Mouse (Mus musculus) cerebellum, adult (tissue): ENCODE results near the gene Vwa5b2.

Source experiments
- ATAC-seq: cut with Nextera tagmentation; 2 replicates; pipeline ENCODE4 v1.9.2; 2017; ENCODE audit warnings: mild to moderate bottlenecking, moderate library complexity, mixed read lengths; ENCODE audit not compliant: insufficient number of reproducible peaks, low FRiP score, low TSS enrichment

Vwa5b2 gene

DNA sequence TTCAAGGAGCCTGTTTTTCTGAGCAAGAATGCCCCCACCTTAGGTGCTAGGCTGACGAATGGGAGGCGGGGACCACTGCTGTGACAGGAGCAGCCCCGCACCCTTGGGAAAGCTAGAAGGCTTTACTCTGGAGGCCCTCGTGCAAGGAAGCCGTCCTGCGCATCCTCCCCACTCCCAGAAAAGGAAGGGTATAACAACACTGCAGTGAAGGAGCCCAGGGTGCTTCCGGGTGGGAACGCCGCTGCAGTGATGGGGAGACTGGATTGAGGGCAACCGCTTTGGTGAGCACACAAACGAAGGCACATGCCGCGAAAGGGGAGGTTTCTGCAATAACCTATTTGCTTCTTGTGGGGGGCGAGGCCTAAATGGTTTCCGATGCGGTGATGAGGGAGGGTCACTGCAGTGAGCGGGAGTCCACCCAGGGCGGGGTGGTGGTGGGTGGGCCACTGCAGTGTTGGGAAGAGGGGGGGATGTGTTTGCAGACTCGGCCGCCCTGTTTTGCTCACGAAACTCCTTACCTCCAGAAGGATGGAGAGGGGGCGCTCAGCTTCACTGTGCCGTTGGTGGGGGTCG lies at the start of gene Vwa5b2:
Gene Vwa5b2, plus strand, starts transcription at position 106 of the 573 bp plus-strand sequence.
- no peak for ATAC-seq

DNA sequence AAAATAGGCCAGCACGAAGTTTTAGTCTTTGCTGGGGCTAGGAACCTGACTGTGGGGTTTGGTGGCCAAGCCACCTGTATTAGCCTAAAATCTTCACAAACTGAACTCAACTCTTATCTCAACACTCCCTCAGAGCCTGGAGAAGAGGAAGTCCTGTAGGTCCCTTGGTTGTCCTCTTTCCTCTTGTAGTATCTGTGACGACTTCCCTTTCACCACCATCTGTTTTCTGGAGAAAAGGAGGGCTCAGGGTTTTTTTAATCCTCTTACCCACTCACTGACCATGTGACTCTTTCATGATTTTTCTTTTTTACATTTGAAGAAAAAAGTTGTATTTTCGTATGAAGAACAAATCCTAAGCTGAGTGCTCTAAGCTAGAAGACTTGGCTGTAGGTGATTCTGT lies 49.6 kb upstream of the Vwa5b2 start:
- ATAC-seq = no peak

DNA sequence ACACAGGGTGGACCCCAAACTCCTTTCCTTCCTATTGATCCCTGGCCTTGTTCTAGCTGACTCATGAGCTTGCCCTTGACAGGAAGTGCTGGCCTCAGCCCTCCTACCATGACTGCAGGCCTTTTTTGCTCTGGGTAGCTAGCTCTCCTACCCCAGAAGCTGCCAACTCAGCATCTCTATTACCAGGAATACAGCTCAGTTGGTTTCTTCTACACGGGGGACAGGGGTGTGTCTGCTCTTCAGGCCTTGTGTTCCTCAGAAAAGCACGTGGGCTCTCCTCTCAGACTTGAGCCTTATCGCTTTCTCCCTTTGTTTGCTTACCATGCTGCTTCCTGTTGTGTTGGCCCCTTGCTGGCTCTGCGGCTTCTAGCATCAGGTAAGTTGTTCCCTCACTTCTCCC lies 48.8 kb upstream of the Vwa5b2 start:
- ATAC-seq = no peak

DNA sequence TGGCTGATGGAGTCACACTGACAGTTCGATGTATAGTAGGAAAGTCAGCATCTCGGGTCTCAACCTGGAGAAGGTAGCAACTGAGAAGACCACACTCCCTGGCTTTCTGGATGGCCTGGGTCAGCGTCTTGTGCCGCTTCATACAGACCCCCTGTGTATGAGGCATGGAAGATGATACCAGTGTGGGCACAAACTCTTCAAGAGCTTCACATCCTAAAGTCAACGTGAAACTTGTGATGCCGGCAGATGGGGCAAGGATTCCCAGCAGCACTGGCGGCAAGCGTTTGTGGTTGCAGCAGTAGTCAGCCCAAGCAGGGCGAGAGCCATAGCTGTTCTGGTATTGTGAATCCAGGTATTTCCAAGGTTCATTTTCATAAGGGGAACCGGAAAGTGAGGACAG lies 43.6 kb upstream of the Vwa5b2 start:
- ATAC-seq = no peak

DNA sequence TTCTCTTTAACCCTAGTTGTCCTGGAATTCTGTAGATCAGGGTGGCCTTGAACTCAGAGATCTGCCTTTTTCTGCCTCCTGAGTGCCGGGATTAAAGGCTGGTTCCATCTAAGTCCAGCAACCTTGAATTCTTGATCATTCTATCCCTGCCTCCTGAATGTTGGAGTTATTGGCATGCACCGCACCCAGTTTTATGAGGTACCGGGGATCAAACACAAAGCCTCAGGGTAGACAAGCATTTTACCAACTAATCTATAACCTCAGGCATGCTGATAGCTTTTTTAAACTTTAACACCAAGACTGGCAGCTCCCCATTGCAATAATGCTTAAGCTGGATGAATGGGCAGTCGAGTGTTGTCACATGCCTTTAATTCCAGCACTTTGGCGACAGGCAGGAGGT lies 41.8 kb upstream of the Vwa5b2 start:
- no peak for ATAC-seq

DNA sequence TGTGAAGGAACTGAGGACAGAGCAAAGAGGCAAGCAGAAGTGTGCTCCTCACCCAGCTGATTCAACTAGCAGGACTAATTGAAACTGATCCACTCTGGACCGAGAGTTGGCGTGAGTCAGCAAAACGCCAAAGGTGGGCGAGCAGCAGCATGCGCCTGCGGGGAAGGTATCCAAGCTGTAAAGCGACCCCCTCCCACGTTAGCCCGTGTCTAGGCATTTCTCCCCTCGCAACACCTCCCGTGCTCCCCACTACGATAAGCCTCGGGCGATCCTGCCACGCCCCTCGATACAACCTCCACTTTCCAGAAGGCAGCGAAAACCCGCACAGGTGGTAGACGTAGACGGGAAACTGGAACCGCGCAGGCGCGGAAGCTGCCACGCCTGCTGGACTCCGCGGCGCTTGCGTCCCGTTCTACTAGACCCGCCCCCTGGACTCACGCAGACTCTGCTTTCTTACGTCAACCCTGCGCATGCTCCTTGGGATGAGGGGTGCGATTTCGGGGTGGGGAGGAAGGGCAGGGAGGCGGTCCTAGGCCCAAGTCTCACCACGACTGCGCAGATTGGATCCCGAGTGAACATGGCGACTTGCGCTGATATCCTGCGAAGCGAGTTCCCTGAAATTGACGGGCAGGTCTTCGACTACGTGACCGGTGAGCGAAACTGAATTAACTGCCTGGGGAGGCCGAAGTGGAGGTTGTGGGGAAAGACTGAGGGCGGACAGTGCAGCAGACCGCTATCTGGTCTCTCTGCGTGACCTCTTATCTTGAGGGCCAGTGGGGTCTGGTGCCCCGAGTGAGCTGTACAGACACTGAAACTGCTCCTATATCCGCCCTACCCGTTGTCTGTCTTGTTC lies 40.9 kb upstream of the Vwa5b2 start, which contains the start of gene Abcf3:
Gene Abcf3, plus strand, starts transcription at position 482 of the 853 bp plus-strand sequence.
- ATAC-seq = peak; percentile 96

DNA sequence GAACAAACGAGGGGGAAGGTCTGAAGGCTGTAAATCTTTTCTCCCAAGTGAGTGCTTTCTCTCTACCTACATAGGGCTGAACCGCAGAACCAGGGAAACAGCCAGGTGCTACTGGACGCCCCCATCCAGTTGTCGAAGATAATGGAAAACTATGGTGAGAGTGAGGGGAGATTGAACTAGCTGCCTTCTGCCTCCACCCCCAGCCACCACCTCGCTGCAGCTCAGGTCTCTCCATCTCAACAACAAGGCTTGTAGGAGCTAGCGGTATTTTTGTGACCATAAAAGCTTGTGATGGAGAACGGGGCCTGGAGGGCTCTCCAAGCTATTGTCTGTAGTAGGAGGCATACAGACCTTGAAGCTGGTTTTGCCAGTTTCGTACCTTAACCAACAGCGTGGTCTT lies 40.1 kb upstream of the Vwa5b2 start:
- ATAC-seq = no peak

DNA sequence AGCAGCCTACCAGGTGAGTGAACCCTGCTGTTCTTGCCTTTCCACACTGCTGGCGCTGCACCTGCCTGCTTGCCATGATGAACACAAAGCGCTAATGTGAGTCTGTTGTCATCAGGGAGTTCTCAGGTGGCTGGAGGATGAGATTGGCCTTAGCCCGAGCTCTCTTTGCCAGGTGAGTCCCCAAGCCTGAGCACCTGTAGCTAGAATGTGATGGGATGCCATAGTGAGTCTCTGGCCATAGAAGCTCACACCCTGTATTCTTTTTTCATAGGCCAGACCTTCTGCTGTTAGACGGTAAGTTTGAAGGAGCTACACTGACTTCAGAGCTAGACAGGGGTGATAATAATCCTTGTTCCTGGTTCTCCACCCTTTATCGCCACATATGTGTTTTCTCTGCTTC lies 37.6 kb upstream of the Vwa5b2 start:
- ATAC-seq = no peak

DNA sequence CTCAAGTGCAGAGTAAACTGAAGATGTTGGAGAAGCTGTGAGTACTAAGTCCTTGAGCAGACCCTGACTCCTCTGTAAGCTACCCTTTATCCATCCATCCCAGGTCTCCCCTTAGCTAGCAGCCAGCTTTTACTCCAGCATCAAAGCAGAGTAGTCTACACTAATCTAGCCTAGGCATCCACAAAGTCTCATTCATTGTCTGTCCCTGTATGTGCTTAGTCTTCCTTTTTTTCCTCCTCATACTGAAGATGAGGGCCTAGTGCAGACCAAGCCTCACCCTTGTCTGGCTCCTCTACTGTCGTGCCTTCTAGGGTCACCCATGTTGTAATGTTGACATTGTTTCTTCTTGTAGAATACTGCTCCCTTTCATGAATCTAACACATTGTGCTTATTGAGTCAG lies 36.7 kb upstream of the Vwa5b2 start:
- ATAC-seq = no peak

DNA sequence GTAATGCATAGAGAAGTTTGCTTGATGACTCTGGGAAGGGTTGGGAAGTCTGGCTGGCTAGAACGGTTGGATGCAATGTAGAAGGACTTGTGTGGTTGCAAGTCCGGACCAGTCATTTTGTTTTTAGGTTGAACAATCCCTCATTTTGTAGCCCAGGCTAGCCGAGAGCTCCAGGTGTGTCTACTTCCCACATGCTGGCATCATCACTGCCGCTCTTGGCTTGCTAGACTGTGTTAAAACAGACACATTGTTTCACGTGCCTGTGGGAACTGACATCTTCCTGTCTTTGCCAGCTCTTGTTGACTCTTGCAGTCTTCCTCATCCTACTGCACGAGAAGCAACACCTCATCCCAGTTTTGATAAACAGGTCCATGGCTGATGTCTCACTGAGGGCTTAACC lies 34.3 kb upstream of the Vwa5b2 start:
- no peak for ATAC-seq

DNA sequence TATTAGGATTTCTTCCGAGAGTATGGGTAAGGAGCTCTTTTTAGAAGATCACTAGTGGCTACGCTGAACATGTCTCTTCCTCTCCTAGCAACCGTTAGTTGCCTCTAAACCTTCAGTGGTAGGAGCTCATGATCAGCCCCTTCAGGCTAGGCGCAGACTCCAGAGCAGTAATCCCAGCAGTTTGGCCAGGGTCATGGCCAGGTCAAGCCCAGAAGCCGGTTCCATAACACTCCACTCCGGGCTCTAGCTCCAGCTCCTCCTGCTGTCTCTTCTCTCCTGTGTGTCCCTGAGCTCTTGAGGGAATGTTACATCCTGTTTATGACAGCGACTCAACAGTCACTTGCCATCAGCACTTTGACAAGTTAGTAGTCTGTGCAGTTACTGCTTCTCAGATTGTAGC lies 31.9 kb upstream of the Vwa5b2 start:
- ATAC-seq = no peak

DNA sequence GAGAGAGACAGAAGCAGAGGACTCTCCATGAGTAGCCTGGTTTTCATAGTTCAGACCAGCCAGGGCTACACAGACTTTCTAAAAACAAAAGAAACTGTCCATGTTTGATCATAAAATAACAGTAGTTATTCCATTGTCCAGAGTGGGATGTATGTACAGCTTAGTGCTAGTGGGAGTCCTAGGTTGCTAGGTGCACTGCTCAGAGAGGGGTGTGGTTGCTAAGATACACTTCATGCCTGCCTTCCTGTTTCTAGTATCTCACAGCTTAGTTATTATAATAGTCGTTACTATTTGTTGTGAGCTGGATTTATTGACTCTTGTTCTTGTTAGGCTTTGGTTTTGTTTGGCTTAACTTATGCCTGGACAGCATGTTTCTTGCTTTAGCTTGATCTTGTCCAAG lies 24.2 kb upstream of the Vwa5b2 start:
- ATAC-seq = no peak

DNA sequence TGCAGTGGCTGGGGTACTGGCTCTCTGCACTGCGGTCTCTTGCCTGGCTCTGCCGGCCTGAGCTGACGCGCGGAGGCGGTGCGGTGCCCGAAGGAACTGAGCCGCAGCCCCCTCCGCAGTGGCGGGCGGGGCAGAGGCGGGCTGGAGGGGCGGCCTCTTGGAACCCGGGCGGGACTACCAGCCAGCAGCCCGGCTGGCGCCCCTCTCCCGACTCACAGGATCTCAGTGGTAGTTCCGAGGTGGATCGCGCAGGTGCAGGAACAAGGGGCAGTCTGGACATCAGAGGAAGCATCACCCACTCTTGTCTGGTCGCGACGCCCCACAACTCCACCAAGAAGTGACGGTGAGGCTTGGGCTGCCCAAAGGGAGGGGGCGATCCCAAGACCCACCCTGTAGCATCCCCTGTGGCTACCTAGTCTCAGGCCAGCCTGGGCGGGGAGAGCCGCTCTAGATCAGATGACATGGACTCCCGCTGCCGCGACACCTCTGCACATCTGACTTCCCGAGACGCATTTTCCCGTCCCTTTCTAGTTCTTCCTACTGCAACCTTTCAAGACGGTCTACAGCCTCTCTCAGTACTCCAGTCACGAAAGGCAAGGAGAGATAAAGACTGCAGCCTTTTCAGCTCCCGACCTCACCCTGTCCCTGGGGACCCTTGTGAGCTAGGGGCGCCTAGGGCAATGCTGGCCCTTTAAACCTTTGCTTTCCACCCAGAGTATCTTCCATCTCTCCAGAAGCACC lies 838 bp downstream of the Vwa5b2 start:
- peak; percentile 77 for ATAC-seq

DNA sequence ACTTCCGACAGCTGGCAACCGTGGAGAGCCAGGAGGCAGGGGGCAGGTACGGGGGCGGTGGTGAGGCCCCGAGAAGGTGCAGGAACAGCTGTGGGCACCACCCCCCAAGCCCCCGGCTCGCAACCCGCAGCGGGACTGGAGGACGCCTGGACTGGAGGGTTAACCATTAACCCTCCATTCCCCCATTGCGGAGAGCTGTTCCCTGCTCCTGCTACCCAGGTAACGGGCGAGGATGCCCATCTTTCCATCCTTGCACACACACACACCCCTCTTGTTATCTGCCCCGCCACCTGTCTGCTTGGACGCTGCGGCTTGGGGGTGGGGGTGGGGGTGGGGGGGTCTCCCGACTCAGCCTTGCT lies 1.4 kb downstream of the Vwa5b2 start:
- ATAC-seq = no peak

DNA sequence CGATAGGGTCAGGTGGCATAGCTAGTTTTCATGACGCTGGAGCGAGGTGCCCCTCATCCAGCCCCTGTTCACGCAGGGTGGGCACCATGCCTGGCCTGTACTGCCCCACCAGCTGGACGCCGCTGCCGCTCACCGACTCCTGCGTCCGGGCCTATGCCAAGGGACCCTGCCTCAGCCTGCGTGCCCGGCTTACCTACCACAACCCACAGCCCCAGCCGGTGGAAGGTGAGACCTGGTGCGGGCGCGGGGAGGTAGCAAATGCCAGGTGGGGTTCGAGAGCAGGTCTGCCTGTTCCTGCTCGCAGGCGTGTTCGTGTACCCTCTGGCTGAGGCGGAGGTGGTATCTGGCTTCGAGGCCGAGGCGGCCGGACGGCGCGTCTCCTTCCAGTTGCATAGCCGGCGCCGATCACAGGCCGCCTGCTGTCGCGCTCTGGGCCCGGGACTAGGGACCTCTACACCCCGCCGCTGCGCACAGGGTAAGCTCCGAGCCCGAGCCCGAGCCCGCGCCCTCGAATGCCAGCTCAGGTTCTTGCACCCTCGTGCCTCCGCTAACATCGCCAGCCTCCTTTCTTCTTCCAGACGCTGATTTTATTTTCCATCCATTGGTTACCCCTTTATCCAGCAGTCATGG lies 1.9 kb downstream of the Vwa5b2 start:
- no peak for ATAC-seq

DNA sequence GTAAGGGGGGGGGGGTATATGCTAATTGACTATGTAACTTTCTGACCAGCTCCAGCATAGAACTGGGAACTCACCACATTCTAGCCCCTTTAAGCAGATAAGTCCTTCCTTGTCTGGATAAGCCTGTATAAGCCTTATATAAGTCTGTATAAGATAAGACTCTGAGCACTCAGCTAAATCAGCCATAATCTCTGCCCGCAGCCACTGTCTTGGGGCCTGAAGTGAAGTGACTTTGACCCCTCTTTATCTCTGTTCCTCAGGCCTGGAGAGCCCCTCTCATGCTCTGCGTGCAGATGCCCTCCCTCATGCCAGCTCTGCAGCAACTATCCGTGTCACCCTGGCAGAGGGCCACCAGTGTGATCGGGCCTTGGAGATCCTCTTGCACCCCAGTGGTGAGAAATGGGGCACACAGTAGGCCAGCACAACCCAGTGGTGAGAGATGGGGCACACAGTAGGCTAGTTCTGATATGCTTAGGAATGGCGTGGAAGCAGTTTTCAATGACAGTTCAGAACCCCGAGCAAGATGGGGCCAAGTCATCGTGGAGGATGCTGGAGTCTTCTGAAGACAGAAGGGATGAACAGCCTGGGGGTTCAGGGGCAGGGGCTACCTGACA lies 5.9 kb downstream of the Vwa5b2 start:
- no peak for ATAC-seq

DNA sequence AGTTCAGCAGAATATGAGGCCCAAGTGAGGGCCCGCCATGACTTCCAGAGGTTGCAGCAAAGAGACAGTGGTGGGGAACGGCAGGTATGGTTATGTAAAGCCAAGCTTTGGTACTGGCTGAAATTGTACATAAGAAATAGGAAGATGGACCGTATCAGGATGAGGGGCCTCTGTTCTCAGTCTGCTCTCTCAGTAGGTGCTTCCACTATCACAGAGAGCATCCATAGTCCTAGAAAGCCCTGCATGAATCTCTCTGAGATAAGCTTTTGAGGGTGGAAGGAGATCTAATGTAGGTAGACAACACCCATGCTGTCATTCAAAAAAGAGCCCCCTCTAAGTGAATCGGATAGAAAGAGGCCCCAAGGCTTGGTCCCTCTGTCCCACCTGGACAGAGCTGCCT lies 6.5 kb downstream of the Vwa5b2 start:
- ATAC-seq = no peak

DNA sequence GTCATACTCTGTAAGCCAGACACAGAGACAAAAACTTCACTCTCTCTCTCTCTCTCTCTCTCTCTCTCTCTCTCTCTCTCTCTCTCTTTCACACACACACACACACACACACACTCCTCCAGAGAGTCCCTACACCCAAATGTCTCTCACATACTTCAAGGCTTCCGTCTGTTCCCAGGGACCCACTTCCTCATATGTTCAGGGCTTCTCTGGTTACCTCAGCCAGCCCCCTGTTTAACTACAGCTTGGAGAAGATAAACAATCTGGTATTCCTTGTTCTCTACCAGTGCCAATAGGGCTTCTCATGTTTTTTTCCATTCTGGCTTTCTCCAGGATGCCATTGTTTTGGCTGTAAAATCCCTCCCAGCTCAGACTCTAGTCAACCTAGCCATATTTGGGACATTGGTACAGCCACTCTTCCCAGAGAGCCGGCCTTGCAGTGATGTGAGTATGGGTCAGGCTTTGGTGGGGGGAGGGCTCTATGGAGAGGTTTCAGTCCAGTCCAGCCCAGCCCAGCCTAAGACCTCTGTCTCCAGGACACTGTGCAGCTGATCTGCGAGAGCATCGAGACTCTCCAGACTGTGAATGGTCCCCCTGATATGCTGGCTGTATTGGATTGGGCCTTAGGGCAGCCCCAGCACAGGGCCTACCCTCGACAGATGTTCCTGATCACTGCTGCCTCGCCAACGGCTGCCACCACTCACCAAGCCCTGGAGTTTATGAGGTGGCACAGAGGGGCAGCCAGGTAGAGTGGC lies 7.6 kb downstream of the Vwa5b2 start:
- ATAC-seq = no peak

DNA sequence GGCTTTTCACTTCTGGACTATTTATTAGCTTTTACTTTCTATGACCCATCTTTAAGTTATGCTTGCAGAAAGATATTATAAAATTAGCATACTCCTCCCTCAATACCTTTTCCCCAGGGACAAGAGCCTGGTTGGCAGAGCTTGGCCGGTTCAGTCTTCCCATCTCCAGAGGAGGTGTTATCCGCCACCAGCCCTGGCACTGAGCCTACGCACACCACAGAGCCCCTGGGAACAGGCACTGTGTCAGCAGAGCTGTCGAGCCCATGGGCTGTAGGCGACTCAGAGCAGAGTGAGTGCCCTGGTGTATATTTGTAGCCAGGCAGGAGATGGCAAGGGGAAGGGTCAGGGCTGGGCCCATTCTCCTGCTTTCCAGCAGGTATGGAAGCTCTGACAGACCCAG lies 11.2 kb downstream of the Vwa5b2 start:
- no peak for ATAC-seq

DNA sequence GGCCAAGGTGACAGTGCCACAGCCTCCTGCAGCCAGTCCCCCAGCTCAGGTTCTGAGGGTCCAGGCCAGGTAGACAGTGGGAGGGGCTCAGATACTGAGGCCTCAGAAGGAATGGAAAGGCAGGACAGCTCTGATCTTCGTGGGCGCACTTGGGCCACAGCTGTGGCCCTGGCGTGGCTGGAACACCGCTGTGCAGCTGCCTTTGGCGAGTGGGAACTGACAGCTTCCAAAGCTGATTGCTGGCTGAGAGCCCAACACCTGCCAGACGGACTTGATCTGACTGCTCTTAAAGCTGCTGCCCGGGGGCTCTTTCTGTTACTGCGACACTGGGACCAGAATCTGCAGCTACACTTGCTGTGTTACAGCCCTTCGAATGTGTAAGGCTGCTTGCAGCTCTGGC lies 15.4 kb downstream of the Vwa5b2 start:
- ATAC-seq = no peak
